19 mouse cellular contexts compared by ENCODE assay signal in genomic region chr9:48696330-48696729, GRCm38 (mm10).
DNase-seq lines count a peak whose midpoint lies in the region; ATAC-seq and TF ChIP-seq lines count a peak whose summit lies in the region.
"Had no signal": no experiment of that assay in that cellular context is flagged by ENCODE, and none has a peak within 500 bp of the region (broad histone marks: within the 10 kb centered on the region; RNA-seq: fewer than 3 reads in every experiment).

No protein-coding gene starts in this region.

- H3K4me1 ChIP-seq in heart, embryonic 11.5 days (ENCODE audit: control insufficient read depth, insufficient read depth, low read length): peaks cover 38% of the 10 kb centered on the region
- peaks cover 29% of the 10 kb centered on the region for H3K4me1 ChIP-seq in lung, embryonic 15.5 days
- H3K4me1 ChIP-seq in lung, adult 2 months (ENCODE audit: control insufficient read depth, insufficient read depth, low read length): peaks cover 10% of the 10 kb centered on the region

- H3K27me3 ChIP-seq in heart, embryonic 11.5 days (ENCODE audit: control insufficient read depth, insufficient read depth, low read length): no peaks in the 10 kb centered on the region
- peaks cover 3% of the 10 kb centered on the region for H3K27me3 ChIP-seq in lung, embryonic 15.5 days
- H3K27me3 ChIP-seq: neural tube, embryonic 12.5 days had no signal

- no peak for TF ChIP-seq CTCF in lung, adult 2 months (IDR thresholded peaks at IDR 0.05; ENCODE audit: insufficient read depth, low read length)

- no peak for TF ChIP-seq POLR2A in lung, adult 2 months (IDR thresholded peaks at IDR 0.05; ENCODE audit: borderline replicate concordance, extremely low read depth, low read depth, low read length)

- no peaks in the 10 kb centered on the region for H3K9me3 ChIP-seq in heart, embryonic 11.5 days (replicated peaks; ENCODE audit: control insufficient read depth, low read length)
- H3K9me3 ChIP-seq in lung, embryonic 15.5 days: no peaks in the 10 kb centered on the region
- H3K9me3 ChIP-seq: liver, embryonic 12.5 days; neural tube, embryonic 12.5 days had no signal

- H3K27ac ChIP-seq in heart, embryonic 11.5 days (ENCODE audit: low read depth, low read length): no peak overlapping the region
- H3K27ac ChIP-seq in lung, embryonic 15.5 days: peak overlapping the region; percentile 81; the same call in 1 of the 2 replicates
- H3K27ac ChIP-seq: left cerebral cortex, adult 2 months; liver, embryonic 12.5 days; neural tube, embryonic 12.5 days had no signal

- no peak for DNase-seq in heart, postnatal 4 days
- DNase-seq in lung, adult 2 months: no peak
- DNase-seq in retina, postnatal 1 day: peak; percentile 30
- DNase-seq in retina, embryonic 14.5 days (ENCODE audit: low spot score): no peak
- no peak for DNase-seq in spleen, postnatal 10 days (ENCODE audit: low spot score in 2 of 2)
- DNase-seq: adrenal gland, postnatal 14 days; cerebellum, adult 18-20 months; cerebellum, postnatal 36 days; kidney, adult 18-20 months; kidney, postnatal 10 days; lung, postnatal 4 days; right cerebral cortex, postnatal 25 days had no signal

- 31% methylated on average over 4 of the region's 4 CpGs for WGBS in heart, embryonic 11.5 days (ENCODE audit: insufficient replicate concordance)
- WGBS in lung, embryonic 15.5 days: 38% methylated on average over 4 of the region's 4 CpGs
- 71% methylated on average over 4 of the region's 4 CpGs for WGBS in lung, adult 2 months

- H3K9ac ChIP-seq in heart, embryonic 11.5 days (ENCODE audit: low read depth, low read length): 0 out of 2 replicates have a peak overlapping the region, but pooled peaks have one; percentile 46
- no peak overlapping the region for H3K9ac ChIP-seq in lung, embryonic 15.5 days
- H3K9ac ChIP-seq: liver, embryonic 12.5 days; neural tube, embryonic 12.5 days had no signal

- H3K36me3 ChIP-seq in heart, embryonic 11.5 days (ENCODE audit: control insufficient read depth, insufficient read depth, low read length): no peaks in the 10 kb centered on the region
- no peaks in the 10 kb centered on the region for H3K36me3 ChIP-seq in lung, embryonic 15.5 days
- H3K36me3 ChIP-seq: liver, embryonic 12.5 days; neural tube, embryonic 12.5 days had no signal

- no peak for ATAC-seq in heart, embryonic 11.5 days (replicated peaks; ENCODE audit: insufficient number of reproducible peaks, low FRiP score, low TSS enrichment)
- no peak for ATAC-seq in lung, embryonic 15.5 days (ENCODE audit: borderline replicate concordance, extremely low read depth, low FRiP score, low TSS enrichment)
- ATAC-seq: activated CD4-positive, CD25-positive, alpha-beta regulatory T cell, adult 4 months; liver, embryonic 12.5 days; Patski had no signal

- H3K4me2 ChIP-seq in heart, embryonic 11.5 days: no peak overlapping the region
- H3K4me2 ChIP-seq in lung, embryonic 15.5 days: no peak overlapping the region
- H3K4me2 ChIP-seq: liver, embryonic 12.5 days; neural tube, embryonic 12.5 days had no signal

- H3K4me3 ChIP-seq in heart, embryonic 11.5 days (ENCODE audit: low read depth, low read length): no peak overlapping the region
- no peak overlapping the region for H3K4me3 ChIP-seq in lung, embryonic 15.5 days
- no peak overlapping the region for H3K4me3 ChIP-seq in lung, adult 2 months (replicated peaks; ENCODE audit: extremely low read depth, low read depth, low read length)
- H3K4me3 ChIP-seq: left cerebral cortex, adult 2 months; liver, embryonic 12.5 days; neural tube, embryonic 12.5 days had no signal
